Mouse (Mus musculus): ENCODE data around the gene Olfr1173. TPM values are rescaled to one million over a fixed set of nuclear protein-coding genes. Genes with fewer than 3 reads are reported as not detected.

The Olfr1173 gene
- polyA plus RNA-seq (2017; shearing (Covaris generic)): not detected

GRCm38 (mm10) chr2:88279775-88280174 lies at the start of gene Olfr1173:
Olfr1173 (minus strand) TSS chr2:88279875.

GRCm38 (mm10) chr2:88327115-88327514 lies 47.4 kb upstream of the Olfr1173 start, which contains the start of gene Olfr1175-ps:
Olfr1175-ps (minus strand) TSS chr2:88327215.

DNA sequence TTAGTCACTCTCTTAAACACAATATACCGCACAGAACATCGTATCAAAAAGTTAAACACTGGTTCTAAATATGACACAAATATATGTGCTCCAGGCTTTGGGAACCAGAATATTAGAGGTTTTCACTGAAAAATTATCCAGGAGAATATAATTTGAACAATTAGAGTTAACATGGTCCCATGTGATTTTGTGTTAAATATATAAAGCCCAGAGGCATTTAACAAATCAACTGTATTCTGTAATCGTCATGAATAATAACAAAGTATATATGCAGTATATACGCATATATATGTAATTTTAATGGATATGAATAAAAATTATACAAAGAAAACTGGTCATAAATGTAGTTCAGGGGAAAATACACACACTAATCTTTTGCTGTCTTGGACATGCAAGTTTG lies 35.4 kb upstream of the Olfr1173 start, which contains the start of gene Olfr1174-ps:
Gene Olfr1174-ps (minus strand): TSS at position 101 of the 400 bp plus-strand sequence.

GRCm38 (mm10) chr2:88228234-88228633 lies 51.4 kb downstream of the Olfr1173 start, which contains the start of gene Olfr1170:
Olfr1170 (minus strand) TSS chr2:88228334.

Other genes with a start within 250 kb of the Olfr1173 start
- not detected for gene Olfr73, start 242.2 kb downstream of the Olfr1173 start, polyA plus RNA-seq (2017; shearing (Covaris generic))
- gene Olfr1162, start 228.7 kb downstream of the Olfr1173 start, polyA plus RNA-seq (2017; shearing (Covaris generic)): not detected
- gene Olfr1163, start 208.0 kb downstream of the Olfr1173 start, polyA plus RNA-seq (2017; shearing (Covaris generic)): not detected
- gene Olfr1164, start 185.9 kb downstream of the Olfr1173 start, polyA plus RNA-seq (2017; shearing (Covaris generic)): not detected
- not detected for gene Olfr1166, start 151.6 kb downstream of the Olfr1173 start, polyA plus RNA-seq (2017; shearing (Covaris generic))
- not detected for gene Olfr1167, start 124.7 kb downstream of the Olfr1173 start, polyA plus RNA-seq (2017; shearing (Covaris generic))
- not detected for gene Olfr1168, start 98.0 kb downstream of the Olfr1173 start, polyA plus RNA-seq (2017; shearing (Covaris generic))
- gene Olfr1170, start 51.5 kb downstream of the Olfr1173 start, polyA plus RNA-seq (2017; shearing (Covaris generic)): not detected
- gene Olfr1174-ps, start 35.3 kb upstream of the Olfr1173 start, polyA plus RNA-seq (2017; shearing (Covaris generic)): not detected
- gene Olfr1175-ps, start 47.3 kb upstream of the Olfr1173 start, polyA plus RNA-seq (2017; shearing (Covaris generic)): not detected
- gene Olfr1176, start 56.8 kb upstream of the Olfr1173 start, polyA plus RNA-seq (2017; shearing (Covaris generic)): not detected
- not detected for gene Olfr1177-ps, start 66.6 kb upstream of the Olfr1173 start, polyA plus RNA-seq (2017; shearing (Covaris generic))
- not detected for gene Olfr1178, start 107.2 kb upstream of the Olfr1173 start, polyA plus RNA-seq (2017; shearing (Covaris generic))
- gene Olfr1179, start 126.6 kb upstream of the Olfr1173 start, polyA plus RNA-seq (2017; shearing (Covaris generic)): not detected
- not detected for gene Olfr1180, start 139.3 kb upstream of the Olfr1173 start, polyA plus RNA-seq (2017; shearing (Covaris generic))
- gene Olfr1181, start 146.3 kb upstream of the Olfr1173 start, polyA plus RNA-seq (2017; shearing (Covaris generic)): not detected
- gene Gm13757, start 169.3 kb upstream of the Olfr1173 start, polyA plus RNA-seq (2017; shearing (Covaris generic)): not detected
- not detected for gene Olfr1183, start 175.0 kb upstream of the Olfr1173 start, polyA plus RNA-seq (2017; shearing (Covaris generic))
- 0.37 TPM for gene Olfr1184, start 203.7 kb upstream of the Olfr1173 start, polyA plus RNA-seq (2017; shearing (Covaris generic))
- gene Olfr1185-ps1, start 213.4 kb upstream of the Olfr1173 start, polyA plus RNA-seq (2017; shearing (Covaris generic)): not detected
- gene Olfr1186, start 238.7 kb upstream of the Olfr1173 start, polyA plus RNA-seq (2017; shearing (Covaris generic)): not detected

All from effector memory CD4-positive, alpha-beta T cell, adult 5 months (primary cell).